Mouse (Mus musculus) megakaryocyte, embryonic 14.5 days (primary cell): ENCODE data around the gene Papss1.

Experiments used
- FLI1 ChIP-seq: IDR thresholded peaks from 2 replicates; pipeline ENCODE4 v1.6.1; 2012; ENCODE audit warnings: low read length, inconsistent platforms, mixed read lengths
- GATA1 ChIP-seq: IDR thresholded peaks from 3 replicates; pipeline ENCODE4 v1.6.1; 2012; ENCODE audit warnings: mixed read lengths, low read length, inconsistent platforms, borderline replicate concordance

DNA sequence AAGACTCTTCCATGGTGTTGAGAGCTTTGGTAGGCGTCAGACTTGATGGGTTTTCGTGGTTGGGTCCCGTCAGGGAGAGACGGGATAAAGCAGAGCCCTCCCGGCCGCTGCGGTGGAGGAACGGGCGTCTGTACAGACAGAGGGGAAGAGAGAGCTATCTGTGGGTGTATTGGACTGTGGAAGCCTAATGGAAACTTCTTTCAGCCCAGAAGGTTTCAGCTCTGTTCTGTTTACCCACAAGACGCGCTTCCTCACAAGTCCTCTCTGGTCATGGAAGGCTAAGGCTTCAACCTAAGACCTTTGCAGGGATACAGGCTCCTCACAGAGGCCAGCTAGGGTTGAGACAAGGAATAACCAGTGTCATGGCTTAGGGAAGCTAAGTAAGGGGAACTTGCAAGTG is 36.2 kb downstream of the Papss1 start:
- TF ChIP-seq GATA1, result no peak
- no peak for TF ChIP-seq FLI1
